Comparison of ENCODE assay signal across 21 mouse cellular contexts in genomic region chr17:23572059-23572458, GRCm38 (mm10). TPM values are rescaled to one million over a fixed set of nuclear protein-coding genes. Genes with fewer than 3 reads are reported as not detected.
DNase-seq lines count a peak whose midpoint lies in the region; ATAC-seq and TF ChIP-seq lines count a peak whose summit lies in the region.
"Had no signal": no experiment of that assay in that cellular context is flagged by ENCODE, and none has a peak within 500 bp of the region (broad histone marks: within the 10 kb centered on the region; RNA-seq: fewer than 3 reads in every experiment).

No protein-coding gene starts in this region.

- DNase-seq in gastrocnemius, adult 2 months, result no peak
- DNase-seq in gastrocnemius, postnatal 10 days, result no peak
- no peak for DNase-seq in lung, embryonic 14.5 days
- DNase-seq in lung, postnatal 25 days (ENCODE audit: low spot score), result no peak
- peak; percentile 60 for DNase-seq in naive thymus-derived CD4-positive, alpha-beta T cell, adult 2 months (ENCODE audit: low read depth)
- DNase-seq in heart, postnatal 14 days, result no peak
- DNase-seq in urinary bladder, postnatal 10 days (ENCODE audit: low spot score), result no peak
- DNase-seq: adrenal gland, postnatal 36 days; cerebellum, adult 11 months; lung, postnatal 36 days; midbrain, embryonic 14.5 days had no signal

- ATAC-seq in lung, embryonic 14.5 days (ENCODE audit: insufficient read depth), result no peak
- ATAC-seq: forebrain, embryonic 13.5 days had no signal

- no peaks in the 10 kb centered on the region for H3K4me1 ChIP-seq in lung, embryonic 14.5 days (ENCODE audit: insufficient read depth)
- peaks cover 27% of the 10 kb centered on the region for H3K4me1 ChIP-seq in E14TG2a.4 (replicated peaks; ENCODE audit: low read depth, low read length)
- H3K4me1 ChIP-seq: embryonic facial prominence, embryonic 15.5 days; forebrain, embryonic 13.5 days; hindbrain, embryonic 12.5 days; kidney, embryonic 15.5 days had no signal

- H3K4me2 ChIP-seq in lung, embryonic 14.5 days, result no peak overlapping the region
- H3K4me2 ChIP-seq: embryonic facial prominence, embryonic 15.5 days; forebrain, embryonic 13.5 days; hindbrain, embryonic 12.5 days; kidney, embryonic 15.5 days had no signal

- WGBS in lung, embryonic 14.5 days, result 82% methylated on average over 6 of the region's 6 CpGs

- H3K27ac ChIP-seq in gastrocnemius, adult 2 months, result no peak overlapping the region
- H3K27ac ChIP-seq in lung, embryonic 14.5 days (ENCODE audit: low read depth), result no peak overlapping the region
- H3K27ac ChIP-seq: embryonic facial prominence, embryonic 15.5 days; forebrain, embryonic 13.5 days; hindbrain, embryonic 12.5 days; kidney, embryonic 15.5 days had no signal

- H3K9me3 ChIP-seq in lung, embryonic 14.5 days (ENCODE audit: low read depth, low read length), result no peaks in the 10 kb centered on the region; the same call in 1 of the 2 replicates
- H3K9me3 ChIP-seq in E14TG2a.4 (ENCODE audit: low read length), result peaks cover 26% of the 10 kb centered on the region
- H3K9me3 ChIP-seq: forebrain, embryonic 13.5 days; hindbrain, embryonic 12.5 days had no signal

- intact Hi-C loops in gastrocnemius, adult 2 months (cut with DNase I), result no loop called here
- intact Hi-C loops in heart, postnatal 14 days (cut with DNase I), result no loop called here

- H3K36me3 ChIP-seq in lung, embryonic 14.5 days (ENCODE audit: insufficient read depth), result peaks cover 30% of the 10 kb centered on the region
- peaks cover 31% of the 10 kb centered on the region for H3K36me3 ChIP-seq in E14TG2a.4 (ENCODE audit: insufficient read depth, low read length)

- no peak overlapping the region for H3K9ac ChIP-seq in lung, embryonic 14.5 days
- H3K9ac ChIP-seq: embryonic facial prominence, embryonic 15.5 days; forebrain, embryonic 13.5 days; hindbrain, embryonic 12.5 days; kidney, embryonic 15.5 days had no signal

- no peak overlapping the region for H3K4me3 ChIP-seq in gastrocnemius, adult 2 months
- H3K4me3 ChIP-seq in lung, embryonic 14.5 days (ENCODE audit: low read depth, low read length), result no peak overlapping the region
- no peak overlapping the region for H3K4me3 ChIP-seq in E14TG2a.4 (replicated peaks; ENCODE audit: low read length)
- H3K4me3 ChIP-seq: embryonic facial prominence, embryonic 15.5 days; forebrain, embryonic 13.5 days; hindbrain, embryonic 12.5 days; kidney, embryonic 15.5 days had no signal

- TF ChIP-seq CTCF in gastrocnemius, adult 2 months (IDR thresholded peaks at IDR 0.05), result peak; percentile 37
- TF ChIP-seq CTCF in lung, embryonic 14.5 days (IDR thresholded peaks at IDR 0.05; ENCODE audit: low read depth), result peak; percentile 27; the same call in 1 of the 2 replicates
- peak; percentile 28 for TF ChIP-seq CTCF in E14TG2a.4 (conservative IDR thresholded peaks at IDR 0.05; ENCODE audit: low read length)

- no peaks in the 10 kb centered on the region for H3K27me3 ChIP-seq in lung, embryonic 14.5 days (ENCODE audit: insufficient read depth, low read length)
- peaks cover 5% of the 10 kb centered on the region for H3K27me3 ChIP-seq in E14TG2a.4 (ENCODE audit: insufficient read depth, low read length)
- H3K27me3 ChIP-seq: embryonic facial prominence, embryonic 15.5 days; forebrain, embryonic 13.5 days; hindbrain, embryonic 12.5 days; kidney, embryonic 15.5 days had no signal

RNA-seq across cellular contexts. Expression of gene Zfp213, which starts 8.0 kb away (rescaled TPM):
- total RNA-seq in gastrocnemius, adult 2 months (2021), result 1 to 10 TPM; 2.0 to 3.3 TPM
- total RNA-seq in gastrocnemius, postnatal 10 days (2021), result 1 to 10 TPM; 3.3 to 4.1 TPM
- 21.8 and 24.7 TPM in 2 replicates for polyA plus RNA-seq in lung, embryonic 14.5 days (2014; fragmentation: Nextera tagmentation; extraction: Ambion mirVana)
- 1 to 10 TPM; 4.9 to 5.8 TPM for total RNA-seq in heart, postnatal 14 days (2021)

RNA-seq across cellular contexts. Expression of gene Zfp13, which starts 27.2 kb away (rescaled TPM):
- 1 to 10 TPM; 1.5 to 2.1 TPM for total RNA-seq in gastrocnemius, adult 2 months (2021)
- total RNA-seq in gastrocnemius, postnatal 10 days (2021), result 1 to 10 TPM; 6.6 to 7.0 TPM
- 12.3 and 15.6 TPM in 2 replicates for polyA plus RNA-seq in lung, embryonic 14.5 days (2014; fragmentation: Nextera tagmentation; extraction: Ambion mirVana)
- total RNA-seq in heart, postnatal 14 days (2021), result 1 to 10 TPM; 4.3 to 5.0 TPM

RNA-seq across cellular contexts. Expression of gene Zscan10, which starts 28.6 kb away (rescaled TPM):
- total RNA-seq in gastrocnemius, adult 2 months (2021), result not detected
- total RNA-seq in gastrocnemius, postnatal 10 days (2021), result not detected
- 0.53 and 0.74 TPM in 2 replicates for polyA plus RNA-seq in lung, embryonic 14.5 days (2014; fragmentation: Nextera tagmentation; extraction: Ambion mirVana)
- not detected for total RNA-seq in heart, postnatal 14 days (2021)
- total RNA-seq: adrenal gland, postnatal 36 days; gastrocnemius, adult 8-10 months; layer of hippocampus, postnatal 25 days had no signal
- polyA plus RNA-seq: cortical plate, adult 2 months; forebrain, embryonic 13.5 days; heart, embryonic 14.5 days; kidney, embryonic 15.5 days; midbrain, embryonic 14.5 days; neural tube, embryonic 14.5 days had no signal
